Mouse (Mus musculus) embryonic fibroblast, embryonic 13.5 days (primary cell): ENCODE measurements around the gene Ppp1r1b. TPM values are rescaled to one million over a fixed set of nuclear protein-coding genes. Genes with fewer than 3 reads are reported as not detected.

Experiments used
- H3K27ac ChIP-seq: 2 replicates; pipeline ENCODE4 v1.5.1; 2012; ENCODE audit warnings: low read length, control low read depth, inconsistent platforms; ENCODE audit not compliant: insufficient read depth
- H3K4me1 ChIP-seq: 2 replicates; pipeline ENCODE4 v1.6.1; 2011; ENCODE audit warnings: low read length; ENCODE audit not compliant: control insufficient read depth, insufficient read depth
- H3K4me3 ChIP-seq: 2 replicates; pipeline ENCODE4 v1.5.1; 2011; ENCODE audit warnings: mild to moderate bottlenecking, control low read depth, low read length; ENCODE audit not compliant: insufficient read depth
- CTCF ChIP-seq: IDR thresholded peaks from 2 replicates; pipeline ENCODE4 v1.5.1; 2011; ENCODE audit warnings: mild to moderate bottlenecking, control low read depth, low read length, moderate library complexity, borderline replicate concordance; ENCODE audit not compliant: insufficient read depth
- POLR2A ChIP-seq: IDR thresholded peaks from 2 replicates; pipeline ENCODE4 v1.6.1; 2011; ENCODE audit warnings: low read depth, mild to moderate bottlenecking, control low read depth, low read length, moderate library complexity
- polyA plus RNA-seq: library from polyadenylated mRNA; stranded (reverse); fragments of >200 nt; gene quantifications from 2 replicates; pipeline ENCODE4 v1.2.4, GENCODE M21; 2011; ENCODE audit warnings: low read depth; ENCODE audit not compliant: missing spikeins, insufficient read length

Gene Ppp1r1b
- polyA plus RNA-seq, 1 experiment, result not detected

DNA sequence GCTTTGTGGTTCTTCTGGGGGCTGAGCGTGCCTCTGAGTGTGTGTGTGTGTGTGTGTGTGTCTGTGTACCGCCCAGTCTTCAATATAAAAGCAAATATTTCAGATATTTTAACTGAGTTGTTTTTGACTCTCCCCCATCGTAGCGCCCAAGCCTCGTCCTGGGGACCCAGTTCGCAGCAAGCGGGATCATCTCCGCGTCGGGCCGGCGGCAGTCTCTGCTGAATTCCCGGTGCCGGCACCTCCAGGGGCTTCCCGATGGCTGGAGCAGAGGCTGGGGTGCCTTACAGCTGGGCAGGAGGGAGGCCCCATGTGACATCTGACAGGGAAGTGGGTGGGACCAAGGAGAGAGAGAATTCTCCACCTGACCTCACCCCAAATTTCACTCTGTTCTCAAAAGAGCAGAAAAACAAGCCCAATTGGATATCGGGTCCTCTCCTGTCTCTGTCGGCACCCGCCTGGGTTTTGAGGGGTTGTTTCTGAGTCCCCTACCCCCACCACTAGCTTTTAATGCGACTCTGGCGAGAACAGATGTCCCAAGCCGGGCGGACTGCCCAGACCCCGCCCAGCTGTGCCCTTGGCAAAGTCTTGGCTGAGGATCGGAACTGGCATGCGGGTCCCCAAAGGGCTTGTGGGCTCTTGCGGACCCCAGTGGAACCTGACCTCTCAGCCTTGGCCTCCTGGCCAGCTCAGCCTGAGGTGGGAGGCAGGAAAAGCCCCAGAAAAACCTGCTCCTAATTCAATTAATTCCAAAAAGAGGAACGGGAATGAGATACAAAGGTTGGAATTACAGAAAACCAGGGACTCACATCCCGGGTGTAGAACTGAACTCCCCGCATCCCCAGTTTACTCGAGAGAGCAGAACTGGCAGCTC is 27.2 kb upstream of the Ppp1r1b start:
- H3K4me3 ChIP-seq, result no peak overlapping the region
- no peaks in the 10 kb centered on the region for H3K4me1 ChIP-seq
- no peak overlapping the region for H3K27ac ChIP-seq
- TF ChIP-seq CTCF, result no peak
- TF ChIP-seq POLR2A, result no peak

GRCm38 (mm10) chr11:98321677-98322003 is 26.6 kb upstream of the Ppp1r1b start:
- TF ChIP-seq POLR2A (no peak), CTCF (no peak)
- H3K4me1 ChIP-seq, result no peaks in the 10 kb centered on the region
- no peak overlapping the region for H3K27ac ChIP-seq
- no peak overlapping the region for H3K4me3 ChIP-seq

DNA sequence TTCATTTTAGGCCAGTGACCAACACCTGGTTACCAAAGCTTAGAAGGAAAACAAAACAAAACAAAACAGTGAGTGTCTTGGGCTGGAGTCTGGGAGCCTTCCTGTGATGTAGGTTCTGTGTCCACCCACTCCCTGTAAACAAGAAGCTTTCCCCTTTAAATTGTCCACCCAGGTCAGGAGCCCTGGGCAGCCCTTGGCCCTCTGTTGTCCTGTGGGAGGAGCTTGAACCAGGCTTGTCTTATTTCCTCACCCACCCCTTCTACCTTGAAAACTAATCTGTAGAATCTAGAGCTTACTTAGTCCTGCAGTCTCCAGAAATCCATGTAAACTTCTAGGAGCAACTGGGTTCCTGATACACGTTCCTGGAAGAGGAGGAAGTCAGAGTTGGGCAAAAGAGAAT is 26.0 kb upstream of the Ppp1r1b start:
- Histone ChIP-seq H3K4me3 (no peak overlapping the region), H3K4me1 (no peaks in the 10 kb centered on the region)

DNA sequence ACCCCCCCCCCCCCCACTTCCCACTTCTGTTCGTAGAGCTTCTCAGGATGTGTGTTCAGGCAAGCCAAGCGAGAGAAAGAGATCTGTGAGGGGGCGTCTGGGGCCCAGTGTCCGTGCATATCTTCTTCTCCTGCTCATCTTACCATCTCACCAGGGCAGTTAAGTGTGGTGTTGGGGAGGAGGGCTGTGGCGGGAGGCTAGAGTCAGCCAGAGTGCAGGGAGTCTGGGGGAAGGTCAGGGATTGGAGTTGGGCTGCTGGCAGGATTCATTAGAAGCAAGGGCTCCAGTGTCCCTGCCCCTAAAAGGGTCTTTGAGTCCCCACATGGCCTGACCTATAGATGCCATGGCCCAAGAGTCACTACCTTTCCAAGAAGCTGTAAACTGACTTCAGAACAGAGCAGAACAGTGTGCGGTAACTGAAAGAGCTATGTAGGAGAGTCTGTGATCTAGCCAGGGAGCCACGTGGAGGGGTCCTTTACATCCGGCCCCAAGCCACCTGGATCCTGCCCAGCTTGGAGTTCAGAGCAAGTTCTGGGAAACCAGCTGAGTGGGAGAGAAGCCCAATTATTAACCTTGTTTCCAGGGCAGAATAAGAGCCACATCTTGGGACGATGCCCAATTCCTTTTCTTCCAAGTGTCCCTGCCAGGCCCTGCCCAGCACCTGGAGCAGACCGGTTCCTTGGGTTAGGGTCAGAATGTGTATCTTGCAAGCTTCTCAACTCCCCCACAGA is 24.9 kb upstream of the Ppp1r1b start:
- TF ChIP-seq POLR2A (no peak), CTCF (no peak)
- no peaks in the 10 kb centered on the region for H3K4me1 ChIP-seq
- no peak overlapping the region for H3K27ac ChIP-seq
- H3K4me3 ChIP-seq, result no peak overlapping the region

More for the DNA sequence above, 26.0 kb upstream of the Ppp1r1b start:
- TF ChIP-seq CTCF, result no peak
- TF ChIP-seq POLR2A, result no peak
- no peak overlapping the region for H3K27ac ChIP-seq

DNA sequence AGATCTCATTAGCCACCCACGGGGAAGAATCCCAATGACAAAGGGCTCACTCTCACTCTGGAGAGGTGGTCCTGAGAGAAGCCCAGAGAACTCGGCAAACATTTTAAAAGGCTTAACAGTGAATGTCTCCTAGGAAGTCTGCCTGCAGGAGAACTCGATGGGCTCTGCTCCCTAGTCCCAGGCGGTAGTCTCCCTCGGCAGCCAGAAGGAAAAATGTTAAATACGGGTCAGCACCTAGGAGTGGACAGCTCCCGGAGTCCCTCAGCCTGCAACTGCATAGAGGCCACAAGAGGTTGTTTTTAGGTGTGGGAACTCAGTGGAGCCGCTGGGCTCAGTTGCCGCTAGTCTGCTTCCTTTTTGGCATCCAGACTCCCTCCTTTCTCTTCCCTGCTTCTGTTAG is 24.3 kb upstream of the Ppp1r1b start:
- TF ChIP-seq POLR2A (no peak), CTCF (no peak)
- Histone ChIP-seq H3K4me3 (no peak overlapping the region), H3K4me1 (no peaks in the 10 kb centered on the region), H3K27ac (no peak overlapping the region)

- Histone ChIP-seq H3K4me1 (no peaks in the 10 kb centered on the region), H3K27ac (no peak overlapping the region), H3K4me3 (no peak overlapping the region)
- TF ChIP-seq CTCF, result no peak
- TF ChIP-seq POLR2A, result no peak
Observed at GRCm38 (mm10) chr11:98325191-98325820, 22.9 kb upstream of the Ppp1r1b start.

DNA sequence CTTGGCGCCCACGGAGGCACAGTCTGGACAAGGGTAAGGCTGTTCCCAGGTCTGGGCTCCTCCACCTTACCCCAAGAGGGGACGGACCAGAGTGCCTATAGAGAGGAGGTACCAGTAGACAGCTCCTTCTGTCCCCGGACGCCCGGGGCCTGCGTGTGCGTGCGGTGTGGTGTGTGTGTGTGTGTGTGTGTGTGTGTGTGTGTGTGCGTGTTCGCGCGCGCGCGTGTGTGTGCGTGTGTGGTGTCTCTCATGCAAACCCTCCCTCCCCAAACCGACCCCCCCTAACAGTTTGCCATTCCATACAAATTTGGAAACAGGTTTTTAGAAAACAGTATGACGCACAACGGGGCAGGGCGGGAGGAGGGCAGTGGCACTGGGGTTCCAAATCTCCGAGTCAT is 22.4 kb upstream of the Ppp1r1b start:
- Histone ChIP-seq H3K4me3 (no peak overlapping the region), H3K27ac (no peak overlapping the region), H3K4me1 (no peaks in the 10 kb centered on the region)
- TF ChIP-seq POLR2A, result no peak
- TF ChIP-seq CTCF, result no peak

DNA sequence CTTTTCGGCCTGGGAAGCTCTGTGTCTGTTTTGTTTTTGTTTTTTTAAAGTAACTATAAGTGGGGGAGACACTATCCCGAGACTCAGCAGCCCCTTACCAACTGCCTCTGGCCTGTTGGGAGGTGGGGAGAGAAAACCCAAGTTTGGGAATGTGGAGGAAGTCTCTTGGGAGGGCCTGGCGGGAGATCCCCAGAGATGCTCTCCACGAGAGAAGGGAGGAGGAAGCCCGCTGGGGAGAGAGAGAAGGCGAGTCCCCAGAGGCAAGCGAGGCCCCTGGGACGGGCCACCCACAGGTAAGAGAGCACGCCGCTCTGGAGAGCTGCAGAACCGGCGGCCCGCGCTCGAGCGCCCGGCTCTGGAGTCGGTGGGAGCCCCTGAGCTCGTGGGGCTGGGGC is 21.5 kb upstream of the Ppp1r1b start:
- Histone ChIP-seq H3K4me3 (no peak overlapping the region), H3K4me1 (no peaks in the 10 kb centered on the region), H3K27ac (no peak overlapping the region)
- no peak for TF ChIP-seq CTCF
- TF ChIP-seq POLR2A, result no peak

- no peak overlapping the region for H3K27ac ChIP-seq
- no peak for TF ChIP-seq POLR2A
- no peak for TF ChIP-seq CTCF
- no peak overlapping the region for H3K4me3 ChIP-seq
- H3K4me1 ChIP-seq, result no peaks in the 10 kb centered on the region
Observed at GRCm38 (mm10) chr11:98327136-98328030, 20.8 kb upstream of the Ppp1r1b start.

- TF ChIP-seq POLR2A (no peak), CTCF (no peak)
- no peaks in the 10 kb centered on the region for H3K4me1 ChIP-seq
- no peak overlapping the region for H3K4me3 ChIP-seq
- H3K27ac ChIP-seq, result no peak overlapping the region
Observed at GRCm38 (mm10) chr11:98328031-98328370, 20.2 kb upstream of the Ppp1r1b start.
